Mouse (Mus musculus): Measurements from ENCODE around the gene Cacna2d2. TPM values are rescaled to one million over a fixed set of nuclear protein-coding genes. Genes with fewer than 3 reads are reported as not detected.
A peak's percentile ranks its signal among the peaks of the same experiment; 100 is the strongest.

Cacna2d2 gene
- polyA plus RNA-seq, 1 experiment from 2014 or later, result 0.35 TPM

- Histone ChIP-seq H3K4me2 (ENCODE audit: low read length) (no peak overlapping the region), H3K9me3 (ENCODE audit: control insufficient read depth, low read length) (no peaks in the 10 kb centered on the region), H3K36me3 (ENCODE audit: control insufficient read depth, insufficient read depth, low read length) (peaks cover 40% of the 10 kb centered on the region), H3K9ac (ENCODE audit: low read length) (no peak overlapping the region), H3K27ac (ENCODE audit: low read depth) (no peak overlapping the region), H3K4me1 (replicated peaks; ENCODE audit: control insufficient read depth, insufficient read depth, low read length) (peaks cover 33% of the 10 kb centered on the region), H3K4me3 (ENCODE audit: low read depth, low read length) (no peak overlapping the region), H3K27me3 (replicated peaks; ENCODE audit: control insufficient read depth, insufficient read depth, low read length) (no peaks in the 10 kb centered on the region)
- ATAC-seq (replicated peaks; ENCODE audit: low FRiP score, low TSS enrichment, low read depth), result no peak
- DNase-seq (ENCODE audit: low spot score), result no peak
- 93% methylated on average over 3 of the region's 3 CpGs for WGBS
Measured at GRCm38 (mm10) chr9:107538711-107539110, 139.3 kb downstream of the Cacna2d2 start.

- no peak overlapping the region for H3K4me2 ChIP-seq (ENCODE audit: low read length)
- ATAC-seq (replicated peaks; ENCODE audit: low FRiP score, low TSS enrichment, low read depth) (no peak), DNase-seq (ENCODE audit: low spot score) (no peak)
- no peak overlapping the region for H3K9ac ChIP-seq (ENCODE audit: low read length)
- H3K27me3 ChIP-seq (replicated peaks; ENCODE audit: control insufficient read depth, insufficient read depth, low read length), result no peaks in the 10 kb centered on the region
- peaks cover 51% of the 10 kb centered on the region for H3K36me3 ChIP-seq (ENCODE audit: control insufficient read depth, insufficient read depth, low read length)
- H3K9me3 ChIP-seq (ENCODE audit: control insufficient read depth, low read length), result no peaks in the 10 kb centered on the region
- peaks cover 33% of the 10 kb centered on the region for H3K4me1 ChIP-seq (replicated peaks; ENCODE audit: control insufficient read depth, insufficient read depth, low read length)
- WGBS, result 93% methylated on average over 8 of the region's 8 CpGs
- no peak overlapping the region for H3K27ac ChIP-seq (ENCODE audit: low read depth)
- no peak overlapping the region for H3K4me3 ChIP-seq (ENCODE audit: low read depth, low read length)
Measured at GRCm38 (mm10) chr9:107539940-107540339, 140.5 kb downstream of the Cacna2d2 start.

GRCm38 (mm10) chr9:107540420-107540819 lies 141.0 kb downstream of the Cacna2d2 start:
- no peak for DNase-seq (ENCODE audit: low spot score)
- Histone ChIP-seq H3K36me3 (ENCODE audit: control insufficient read depth, insufficient read depth, low read length) (peaks cover 56% of the 10 kb centered on the region), H3K27ac (ENCODE audit: low read depth) (no peak overlapping the region), H3K9ac (ENCODE audit: low read length) (no peak overlapping the region), H3K4me2 (ENCODE audit: low read length) (no peak overlapping the region), H3K9me3 (ENCODE audit: control insufficient read depth, low read length) (no peaks in the 10 kb centered on the region), H3K4me1 (replicated peaks; ENCODE audit: control insufficient read depth, insufficient read depth, low read length) (peaks cover 32% of the 10 kb centered on the region), H3K4me3 (ENCODE audit: low read depth, low read length) (no peak overlapping the region), H3K27me3 (replicated peaks; ENCODE audit: control insufficient read depth, insufficient read depth, low read length) (no peaks in the 10 kb centered on the region)
- WGBS, result 64% methylated on average over 4 of the region's 4 CpGs
- ATAC-seq (replicated peaks; ENCODE audit: low FRiP score, low TSS enrichment, low read depth), result no peak

- Histone ChIP-seq H3K4me2 (ENCODE audit: low read length) (peak overlapping the region; percentile 97), H3K27me3 (replicated peaks; ENCODE audit: control insufficient read depth, insufficient read depth, low read length) (no peaks in the 10 kb centered on the region), H3K36me3 (ENCODE audit: control insufficient read depth, insufficient read depth, low read length) (peaks cover 57% of the 10 kb centered on the region), H3K27ac (ENCODE audit: low read depth) (no peak overlapping the region), H3K4me1 (replicated peaks; ENCODE audit: control insufficient read depth, insufficient read depth, low read length) (peaks cover 26% of the 10 kb centered on the region), H3K4me3 (ENCODE audit: low read depth, low read length) (peak overlapping the region; percentile 87), H3K9me3 (ENCODE audit: control insufficient read depth, low read length) (no peaks in the 10 kb centered on the region), H3K9ac (ENCODE audit: low read length) (no peak overlapping the region)
- no peak for DNase-seq (ENCODE audit: low spot score)
- ATAC-seq (replicated peaks; ENCODE audit: low FRiP score, low TSS enrichment, low read depth), result no peak
- WGBS, result 31% methylated on average over 10 of the region's 10 CpGs
Measured at GRCm38 (mm10) chr9:107541005-107541404, 141.6 kb downstream of the Cacna2d2 start.

- peak; percentile 97 for DNase-seq (ENCODE audit: low spot score)
- Histone ChIP-seq H3K4me2 (ENCODE audit: low read length) (peak within 1 kb of the TSS; percentile 97), H3K36me3 (ENCODE audit: control insufficient read depth, insufficient read depth, low read length) (peaks cover 56% of the 10 kb centered on the region), H3K4me1 (replicated peaks; ENCODE audit: control insufficient read depth, insufficient read depth, low read length) (peaks cover 23% of the 10 kb centered on the region), H3K4me3 (ENCODE audit: low read depth, low read length) (peak within 1 kb of the TSS; percentile 87), H3K27me3 (replicated peaks; ENCODE audit: control insufficient read depth, insufficient read depth, low read length) (no peaks in the 10 kb centered on the region), H3K9ac (ENCODE audit: low read length) (peak within 1 kb of the TSS; percentile 55), H3K27ac (ENCODE audit: low read depth) (no peak within 1 kb of the TSS), H3K9me3 (ENCODE audit: control insufficient read depth, low read length) (no peaks in the 10 kb centered on the region)
- WGBS, result under 1% methylated on average over 46 of the region's 46 CpGs
- ATAC-seq (replicated peaks; ENCODE audit: low FRiP score, low TSS enrichment, low read depth), result peak; percentile 82
Measured at GRCm38 (mm10) chr9:107541474-107542351, 142.3 kb downstream of the Cacna2d2 start, which contains the start of the genes Cyb561d2 and Nprl2. Gene Cyb561d2 (minus strand): TSS chr9:107542193. Gene Nprl2 (plus strand): TSS chr9:107542226.

- peak; percentile 21; the same call in 1 of the 2 replicates for ATAC-seq (replicated peaks; ENCODE audit: low FRiP score, low TSS enrichment, low read depth)
- WGBS, result under 1% methylated on average over 11 of the region's 11 CpGs
Measured at GRCm38 (mm10) chr9:107542352-107542686, 142.9 kb downstream of the Cacna2d2 start.

GRCm38 (mm10) chr9:107542721-107543120 lies 143.3 kb downstream of the Cacna2d2 start:
- H3K27me3 ChIP-seq (replicated peaks; ENCODE audit: control insufficient read depth, insufficient read depth, low read length), result no peaks in the 10 kb centered on the region
- peak overlapping the region; percentile 87 for H3K4me3 ChIP-seq (ENCODE audit: low read depth, low read length)
- no peak overlapping the region for H3K27ac ChIP-seq (ENCODE audit: low read depth)
- peaks cover 24% of the 10 kb centered on the region for H3K4me1 ChIP-seq (replicated peaks; ENCODE audit: control insufficient read depth, insufficient read depth, low read length)
- peak overlapping the region; percentile 97 for H3K4me2 ChIP-seq (ENCODE audit: low read length)
- peak overlapping the region; percentile 55 for H3K9ac ChIP-seq (ENCODE audit: low read length)
- whole genome bisulfite sequencing, result 37% methylated on average over 8 of the region's 8 CpGs
- DNase-seq (ENCODE audit: low spot score) (no peak), ATAC-seq (replicated peaks; ENCODE audit: low FRiP score, low TSS enrichment, low read depth) (no peak)
- H3K9me3 ChIP-seq (ENCODE audit: control insufficient read depth, low read length), result no peaks in the 10 kb centered on the region
- H3K36me3 ChIP-seq (ENCODE audit: control insufficient read depth, insufficient read depth, low read length), result peaks cover 46% of the 10 kb centered on the region

More at GRCm38 (mm10) chr9:107542352-107542686, 142.9 kb downstream of the Cacna2d2 start:
- DNase-seq (ENCODE audit: low spot score), result no peak
- Histone ChIP-seq H3K27me3 (replicated peaks; ENCODE audit: control insufficient read depth, insufficient read depth, low read length) (no peaks in the 10 kb centered on the region), H3K4me1 (replicated peaks; ENCODE audit: control insufficient read depth, insufficient read depth, low read length) (peaks cover 23% of the 10 kb centered on the region), H3K4me3 (ENCODE audit: low read depth, low read length) (peak overlapping the region; percentile 87), H3K9ac (ENCODE audit: low read length) (peak overlapping the region; percentile 55), H3K4me2 (ENCODE audit: low read length) (peak overlapping the region; percentile 97), H3K27ac (ENCODE audit: low read depth) (no peak overlapping the region), H3K9me3 (ENCODE audit: control insufficient read depth, low read length) (no peaks in the 10 kb centered on the region), H3K36me3 (ENCODE audit: control insufficient read depth, insufficient read depth, low read length) (peaks cover 50% of the 10 kb centered on the region)

GRCm38 (mm10) chr9:107543299-107543698 lies 143.9 kb downstream of the Cacna2d2 start:
- Histone ChIP-seq H3K9me3 (ENCODE audit: control insufficient read depth, low read length) (no peaks in the 10 kb centered on the region), H3K27me3 (replicated peaks; ENCODE audit: control insufficient read depth, insufficient read depth, low read length) (no peaks in the 10 kb centered on the region), H3K4me2 (ENCODE audit: low read length) (peak overlapping the region; percentile 97), H3K36me3 (ENCODE audit: control insufficient read depth, insufficient read depth, low read length) (peaks cover 40% of the 10 kb centered on the region), H3K9ac (ENCODE audit: low read length) (no peak overlapping the region), H3K4me1 (replicated peaks; ENCODE audit: control insufficient read depth, insufficient read depth, low read length) (peaks cover 24% of the 10 kb centered on the region), H3K4me3 (ENCODE audit: low read depth, low read length) (peak overlapping the region; percentile 87; the same call in 1 of the 2 replicates), H3K27ac (ENCODE audit: low read depth) (no peak overlapping the region)
- DNase-seq (ENCODE audit: low spot score), result no peak
- 89% methylated on average over 11 of the region's 11 CpGs for WGBS
- no peak for ATAC-seq (replicated peaks; ENCODE audit: low FRiP score, low TSS enrichment, low read depth)
